Mouse (Mus musculus): Measurements from ENCODE around the gene Fbxw8. TPM values are rescaled to one million over a fixed set of nuclear protein-coding genes. Genes with fewer than 3 reads are reported as not detected.

Gene Fbxw8
- polyA plus RNA-seq, 1 experiment, result 72.5 TPM

- no peak overlapping the region for H3ac ChIP-seq (ENCODE audit: control insufficient read depth, insufficient read length, low read depth)
- H3K27me3 ChIP-seq (ENCODE audit: control insufficient read depth, insufficient read depth, insufficient read length), result no peaks in the 10 kb centered on the region
- no peaks in the 10 kb centered on the region for H3K79me2 ChIP-seq (ENCODE audit: control insufficient read depth, insufficient read depth)
- TF ChIP-seq FOSL1 (IDR thresholded peaks at IDR 0.05; ENCODE audit: insufficient read depth, low read length, poor library complexity, severe bottlenecking) (no peak), CTCF (IDR thresholded peaks at IDR 0.05; ENCODE audit: control insufficient read depth, insufficient read depth, insufficient read length) (no peak), MYOG (IDR thresholded peaks at IDR 0.05; ENCODE audit: control insufficient read depth, extremely low read depth, insufficient read length) (no peak), CEBPB (IDR thresholded peaks at IDR 0.05; ENCODE audit: low read depth) (no peak), MAX (IDR thresholded peaks at IDR 0.05) (no peak), MYOD1 (IDR thresholded peaks at IDR 0.05; ENCODE audit: control insufficient read depth, insufficient read length, low read depth) (no peak), USF1 (IDR thresholded peaks at IDR 0.05; ENCODE audit: low read depth) (no peak)
- H3K4me3 ChIP-seq (ENCODE audit: insufficient read depth, poor library complexity, severe bottlenecking), result no peak overlapping the region
- H3K79me3 ChIP-seq (ENCODE audit: low read depth), result no peaks in the 10 kb centered on the region
- peaks cover 12% of the 10 kb centered on the region for H3K36me3 ChIP-seq (ENCODE audit: control insufficient read depth, insufficient read depth)
Observed at GRCm38 (mm10) chr5:118065516-118066255, 89.6 kb downstream of the Fbxw8 start.

DNA sequence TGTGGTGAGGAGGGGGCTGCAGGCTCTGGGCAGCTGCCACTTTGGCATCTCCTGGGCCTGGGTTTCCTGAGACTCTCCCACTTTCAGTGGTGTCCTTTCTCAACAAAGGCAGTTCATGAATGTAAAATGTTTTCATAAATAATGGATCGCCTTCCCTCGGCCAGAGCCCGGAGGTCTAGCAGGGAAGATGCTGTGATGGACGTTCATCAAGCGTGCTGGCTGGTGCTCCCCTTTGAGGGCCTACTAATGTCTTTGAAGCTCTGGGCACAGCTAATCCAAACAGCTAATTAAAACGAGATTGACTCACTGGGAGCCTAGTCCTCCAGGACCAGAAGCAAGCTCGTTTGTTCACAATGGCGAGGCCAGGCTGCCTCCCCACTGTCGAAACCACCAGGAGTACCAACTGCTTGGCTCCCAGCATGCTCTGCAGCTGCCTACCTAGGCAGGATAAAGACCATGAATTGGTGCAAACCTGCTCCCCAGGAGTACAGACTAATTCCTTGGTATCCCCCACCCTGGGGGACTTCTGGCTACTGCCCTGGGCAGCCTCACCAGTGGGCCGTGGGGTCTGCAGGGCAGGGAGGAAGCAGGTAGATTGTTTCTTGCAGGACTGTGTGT, 90.9 kb downstream of the Fbxw8 start:
- peaks cover 12% of the 10 kb centered on the region for H3K36me3 ChIP-seq (ENCODE audit: control insufficient read depth, insufficient read depth)

GRCm38 (mm10) chr5:118063181-118063621, 92.1 kb downstream of the Fbxw8 start:
- Histone ChIP-seq H3K4me3 (ENCODE audit: insufficient read depth, poor library complexity, severe bottlenecking) (no peak overlapping the region), H3K36me3 (ENCODE audit: control insufficient read depth, insufficient read depth) (peaks cover 12% of the 10 kb centered on the region), H3K79me3 (ENCODE audit: low read depth) (no peaks in the 10 kb centered on the region), H3ac (ENCODE audit: control insufficient read depth, insufficient read length, low read depth) (no peak overlapping the region), H3K79me2 (ENCODE audit: control insufficient read depth, insufficient read depth) (no peaks in the 10 kb centered on the region), H3K27me3 (ENCODE audit: control insufficient read depth, insufficient read depth, insufficient read length) (no peaks in the 10 kb centered on the region)
- TF ChIP-seq MYOG (IDR thresholded peaks at IDR 0.05; ENCODE audit: control insufficient read depth, extremely low read depth, insufficient read length) (no peak), MAX (IDR thresholded peaks at IDR 0.05) (no peak), USF1 (IDR thresholded peaks at IDR 0.05; ENCODE audit: low read depth) (no peak), CTCF (IDR thresholded peaks at IDR 0.05; ENCODE audit: control insufficient read depth, insufficient read depth, insufficient read length) (no peak), MYOD1 (IDR thresholded peaks at IDR 0.05; ENCODE audit: control insufficient read depth, insufficient read length, low read depth) (no peak), FOSL1 (IDR thresholded peaks at IDR 0.05; ENCODE audit: insufficient read depth, low read length, poor library complexity, severe bottlenecking) (no peak)

More for the DNA sequence above, 90.9 kb downstream of the Fbxw8 start:
- Histone ChIP-seq H3K79me2 (ENCODE audit: control insufficient read depth, insufficient read depth) (no peaks in the 10 kb centered on the region), H3K4me3 (ENCODE audit: insufficient read depth, poor library complexity, severe bottlenecking) (no peak overlapping the region), H3ac (ENCODE audit: control insufficient read depth, insufficient read length, low read depth) (no peak overlapping the region), H3K79me3 (ENCODE audit: low read depth) (no peaks in the 10 kb centered on the region), H3K27me3 (ENCODE audit: control insufficient read depth, insufficient read depth, insufficient read length) (no peaks in the 10 kb centered on the region)
- TF ChIP-seq CEBPB (IDR thresholded peaks at IDR 0.05; ENCODE audit: low read depth) (no peak), MAX (IDR thresholded peaks at IDR 0.05) (no peak), USF1 (IDR thresholded peaks at IDR 0.05; ENCODE audit: low read depth) (no peak), FOSL1 (IDR thresholded peaks at IDR 0.05; ENCODE audit: insufficient read depth, low read length, poor library complexity, severe bottlenecking) (no peak), CTCF (IDR thresholded peaks at IDR 0.05; ENCODE audit: control insufficient read depth, insufficient read depth, insufficient read length) (no peak), MYOD1 (IDR thresholded peaks at IDR 0.05; ENCODE audit: control insufficient read depth, insufficient read length, low read depth) (no peak)

DNA sequence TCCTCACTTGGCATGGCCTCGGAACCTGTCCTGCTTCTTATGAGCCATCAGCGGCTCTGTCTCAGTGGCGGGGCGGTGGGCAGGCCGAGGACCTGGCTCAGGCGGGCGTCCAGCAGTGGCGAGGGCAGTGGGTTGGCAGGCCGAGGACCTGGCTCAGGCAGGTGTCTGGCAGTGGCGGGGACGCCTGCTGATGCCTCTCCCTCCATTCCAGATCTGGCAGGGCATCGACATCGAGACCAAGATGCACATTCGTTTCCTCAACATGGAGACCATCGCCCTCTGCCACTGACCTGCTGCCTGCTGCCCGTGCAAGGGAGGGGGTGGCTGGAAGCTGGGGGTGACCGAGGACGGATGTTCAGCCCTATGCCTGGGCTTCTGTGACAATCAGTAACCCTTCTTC, 93.9 kb downstream of the Fbxw8 start:
- no peak overlapping the region for H3ac ChIP-seq (ENCODE audit: control insufficient read depth, insufficient read length, low read depth)
- peaks cover 5% of the 10 kb centered on the region for H3K36me3 ChIP-seq (ENCODE audit: control insufficient read depth, insufficient read depth)
- H3K79me3 ChIP-seq (ENCODE audit: low read depth), result no peaks in the 10 kb centered on the region
- H3K4me3 ChIP-seq (ENCODE audit: insufficient read depth, poor library complexity, severe bottlenecking), result no peak overlapping the region
- H3K79me2 ChIP-seq (ENCODE audit: control insufficient read depth, insufficient read depth), result no peaks in the 10 kb centered on the region
- TF ChIP-seq MYOG (IDR thresholded peaks at IDR 0.05; ENCODE audit: control insufficient read depth, extremely low read depth, insufficient read length) (no peak), USF1 (IDR thresholded peaks at IDR 0.05; ENCODE audit: low read depth) (no peak), MYOD1 (IDR thresholded peaks at IDR 0.05; ENCODE audit: control insufficient read depth, insufficient read length, low read depth) (no peak), CTCF (IDR thresholded peaks at IDR 0.05; ENCODE audit: control insufficient read depth, insufficient read depth, insufficient read length) (no peak), CEBPB (IDR thresholded peaks at IDR 0.05; ENCODE audit: low read depth) (no peak), FOSL1 (IDR thresholded peaks at IDR 0.05; ENCODE audit: insufficient read depth, low read length, poor library complexity, severe bottlenecking) (no peak), MAX (IDR thresholded peaks at IDR 0.05) (no peak)
- H3K27me3 ChIP-seq (ENCODE audit: control insufficient read depth, insufficient read depth, insufficient read length), result no peaks in the 10 kb centered on the region

GRCm38 (mm10) chr5:118059646-118060045, 95.6 kb downstream of the Fbxw8 start:
- H3K27me3 ChIP-seq (ENCODE audit: control insufficient read depth, insufficient read depth, insufficient read length), result no peaks in the 10 kb centered on the region
- H3K4me3 ChIP-seq (ENCODE audit: insufficient read depth, poor library complexity, severe bottlenecking), result no peak overlapping the region
- no peaks in the 10 kb centered on the region for H3K79me3 ChIP-seq (ENCODE audit: low read depth)
- H3K79me2 ChIP-seq (ENCODE audit: control insufficient read depth, insufficient read depth), result no peaks in the 10 kb centered on the region
- H3K36me3 ChIP-seq (ENCODE audit: control insufficient read depth, insufficient read depth), result peaks cover 2% of the 10 kb centered on the region
- no peak for TF ChIP-seq USF1 (IDR thresholded peaks at IDR 0.05; ENCODE audit: low read depth)
- TF ChIP-seq MYOD1 (IDR thresholded peaks at IDR 0.05; ENCODE audit: control insufficient read depth, insufficient read length, low read depth), result no peak
- no peak for TF ChIP-seq MYOG (IDR thresholded peaks at IDR 0.05; ENCODE audit: control insufficient read depth, extremely low read depth, insufficient read length)
- TF ChIP-seq CTCF (IDR thresholded peaks at IDR 0.05; ENCODE audit: control insufficient read depth, insufficient read depth, insufficient read length), result no peak
- TF ChIP-seq FOSL1 (IDR thresholded peaks at IDR 0.05; ENCODE audit: insufficient read depth, low read length, poor library complexity, severe bottlenecking), result no peak
- no peak for TF ChIP-seq CEBPB (IDR thresholded peaks at IDR 0.05; ENCODE audit: low read depth)
- no peak for TF ChIP-seq MAX (IDR thresholded peaks at IDR 0.05)
- no peak overlapping the region for H3ac ChIP-seq (ENCODE audit: control insufficient read depth, insufficient read length, low read depth)
